Mouse (Mus musculus): ENCODE data around the gene Wfdc5. TPM values are rescaled to one million over a fixed set of nuclear protein-coding genes. Genes with fewer than 3 reads are reported as not detected.

The Wfdc5 gene
- total RNA-seq, 2 experiments from 2014 or later, result not detected

- no peak for DNase-seq (ENCODE audit: low spot score in 2 of 2)
Measured at GRCm38 (mm10) chr2:164175850-164176249, 6.7 kb downstream of the Wfdc5 start.

- no peak for DNase-seq (ENCODE audit: low spot score in 2 of 2)
Measured at GRCm38 (mm10) chr2:164174649-164175395, 7.7 kb downstream of the Wfdc5 start.

DNA sequence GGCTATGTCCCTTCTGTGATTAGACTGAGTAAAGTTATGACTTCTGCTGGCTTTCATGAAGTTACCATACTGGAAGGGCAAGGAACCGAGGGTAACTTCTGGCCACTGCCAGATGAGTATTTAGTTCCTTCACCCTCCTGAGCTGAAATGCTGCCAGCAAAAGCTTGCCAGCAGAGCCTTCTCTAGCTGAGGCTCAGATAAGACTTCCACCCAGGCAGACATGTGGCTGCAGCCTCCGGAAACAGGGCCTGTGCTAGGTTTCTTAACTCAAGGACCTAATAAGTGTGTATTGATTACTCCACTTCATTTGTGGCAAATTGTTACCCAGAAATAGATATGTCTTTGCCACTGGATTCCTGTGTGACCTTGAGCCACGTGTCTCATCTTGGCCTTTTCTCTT, 9.1 kb downstream of the Wfdc5 start:
- DNase-seq (ENCODE audit: low spot score in 2 of 2), result no peak

DNA sequence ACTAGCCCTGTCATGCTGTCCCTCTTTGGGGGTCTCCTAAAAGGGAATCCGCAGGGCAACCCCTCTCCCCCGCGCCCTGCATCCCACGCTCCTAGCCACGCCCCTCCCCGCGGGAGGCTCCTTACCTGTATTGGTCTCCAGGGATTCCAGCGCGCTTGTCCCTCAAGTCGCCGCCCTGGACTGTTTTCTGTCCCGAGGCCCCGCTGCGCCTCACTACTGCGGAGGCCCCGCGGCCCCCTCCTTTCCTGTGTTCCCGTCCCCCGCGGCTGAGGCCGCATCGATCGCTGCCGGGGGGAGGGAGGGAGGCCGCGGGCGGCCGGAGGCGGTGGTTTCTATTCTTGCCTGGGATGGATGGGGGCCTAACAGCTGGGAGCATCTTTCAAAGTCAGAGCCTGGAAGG, 11.6 kb downstream of the Wfdc5 start, which contains the start of gene Kcns1:
TSS of gene Kcns1 (minus strand) at position 212 of the 400 bp plus-strand sequence.
- DNase-seq (ENCODE audit: low spot score in 2 of 2), result no peak

GRCm38 (mm10) chr2:164170326-164170725, 12.2 kb downstream of the Wfdc5 start:
- DNase-seq (ENCODE audit: low spot score in 2 of 2), result no peak

DNA sequence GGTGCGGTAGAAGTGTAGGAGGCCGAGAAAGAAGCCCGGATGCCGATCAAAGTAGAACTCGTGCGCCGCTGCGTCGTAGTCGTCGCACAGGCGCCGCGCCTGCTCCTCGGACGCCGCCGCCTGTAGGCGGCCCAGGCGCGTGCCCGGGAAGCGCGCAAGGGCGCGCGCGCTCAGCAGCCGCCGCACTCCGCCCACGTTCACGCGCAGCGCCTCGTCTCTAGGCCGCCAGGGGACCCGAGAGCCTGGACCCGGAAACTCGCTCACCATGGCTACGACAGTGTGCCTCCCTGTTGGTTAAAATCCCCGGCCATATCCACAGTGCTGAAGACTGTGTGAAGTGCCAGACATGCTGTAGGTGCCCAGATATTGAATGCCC, 14.0 kb downstream of the Wfdc5 start:
- DNase-seq (ENCODE audit: low spot score in 2 of 2), result no peak

- no peak for DNase-seq (ENCODE audit: low spot score in 2 of 2)
Measured at GRCm38 (mm10) chr2:164167752-164168570, 14.6 kb downstream of the Wfdc5 start.

- DNase-seq (ENCODE audit: low spot score in 2 of 2), result no peak
Measured at GRCm38 (mm10) chr2:164164941-164165340, 17.6 kb downstream of the Wfdc5 start.

- DNase-seq (ENCODE audit: low spot score in 2 of 2), result no peak
Measured at GRCm38 (mm10) chr2:164161515-164162055, 21.0 kb downstream of the Wfdc5 start.

DNA sequence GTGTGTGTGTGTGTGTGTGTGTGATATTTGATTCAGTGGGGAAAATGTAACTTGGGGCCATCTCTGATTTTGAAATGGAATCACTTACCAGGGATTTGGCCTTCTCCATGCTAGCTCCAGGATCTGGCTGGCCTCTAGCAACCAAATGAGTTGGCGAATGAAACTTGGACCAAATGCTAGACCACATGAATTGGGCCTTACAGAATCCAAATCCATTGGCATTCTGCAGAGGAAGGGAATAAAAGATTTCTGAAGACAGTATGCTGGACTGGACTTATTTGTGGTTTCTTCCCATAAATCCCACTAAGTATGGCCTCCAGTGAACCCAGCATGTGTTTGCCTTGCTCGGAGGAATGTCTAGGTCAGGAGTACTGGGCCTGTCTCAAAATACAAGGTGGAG, 23.7 kb downstream of the Wfdc5 start:
- DNase-seq (ENCODE audit: low spot score in 2 of 2), result no peak

DNA sequence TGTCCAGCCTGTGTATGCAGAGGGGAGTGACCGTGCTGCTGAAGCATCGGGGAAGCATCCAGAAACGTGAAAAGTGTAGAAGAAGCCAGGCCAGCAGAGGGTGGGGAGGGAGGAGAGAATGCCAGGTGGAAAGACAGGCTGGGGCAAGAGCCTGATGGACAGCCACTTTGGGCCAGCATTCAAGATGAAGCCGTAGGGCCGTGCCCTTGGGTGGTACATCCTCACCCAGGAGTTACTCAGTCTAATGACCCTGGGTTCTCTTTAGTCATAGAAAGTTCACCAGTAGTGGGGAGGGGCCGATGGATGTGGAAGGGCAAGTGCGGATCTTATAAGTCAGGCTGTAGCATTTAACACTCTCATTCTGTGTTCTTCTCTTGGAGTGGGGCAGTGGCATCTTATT, 26.4 kb downstream of the Wfdc5 start:
- DNase-seq (ENCODE audit: low spot score in 2 of 2), result no peak

DNA sequence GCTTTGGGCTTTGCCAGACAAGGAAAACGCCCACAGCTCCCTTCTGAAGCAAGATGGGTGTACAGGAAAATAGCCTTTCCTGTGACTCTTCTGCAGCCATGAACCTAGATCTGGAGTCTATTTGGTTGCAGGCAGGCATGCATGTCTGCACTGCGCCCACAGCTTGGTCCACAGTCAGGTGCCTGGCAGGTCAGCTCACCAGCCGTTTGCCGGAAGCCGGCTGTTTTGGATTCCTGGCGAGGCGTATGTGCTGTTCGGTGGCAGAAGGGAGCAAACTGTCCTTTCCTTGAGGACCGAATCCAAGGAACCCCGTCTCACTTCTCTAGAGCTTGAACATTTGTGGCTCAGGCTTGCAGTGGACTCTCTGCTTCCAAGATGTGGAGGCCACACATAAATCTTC, 28.5 kb downstream of the Wfdc5 start:
- DNase-seq (ENCODE audit: low spot score in 2 of 2), result no peak

DNA sequence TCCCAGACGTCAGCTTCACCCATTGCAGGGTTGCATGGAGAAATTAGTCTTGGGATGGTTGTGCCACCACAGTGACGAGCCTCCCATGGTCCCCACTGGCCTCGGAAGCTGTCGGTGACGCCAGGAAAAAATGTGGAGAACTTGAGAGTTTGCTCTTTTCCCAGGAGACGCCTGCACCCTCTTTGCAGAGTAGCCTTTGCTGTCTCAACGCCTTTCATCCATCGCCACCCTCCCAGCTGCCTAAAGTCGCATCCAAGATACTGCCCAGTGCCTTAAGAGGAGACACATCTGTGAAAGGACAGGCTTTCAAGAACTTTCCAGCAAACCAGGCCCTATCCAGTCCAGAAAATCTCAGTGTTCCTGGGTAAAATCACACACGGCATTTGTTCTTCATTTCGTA, 30.2 kb downstream of the Wfdc5 start:
- DNase-seq (ENCODE audit: low spot score in 2 of 2), result no peak

DNA sequence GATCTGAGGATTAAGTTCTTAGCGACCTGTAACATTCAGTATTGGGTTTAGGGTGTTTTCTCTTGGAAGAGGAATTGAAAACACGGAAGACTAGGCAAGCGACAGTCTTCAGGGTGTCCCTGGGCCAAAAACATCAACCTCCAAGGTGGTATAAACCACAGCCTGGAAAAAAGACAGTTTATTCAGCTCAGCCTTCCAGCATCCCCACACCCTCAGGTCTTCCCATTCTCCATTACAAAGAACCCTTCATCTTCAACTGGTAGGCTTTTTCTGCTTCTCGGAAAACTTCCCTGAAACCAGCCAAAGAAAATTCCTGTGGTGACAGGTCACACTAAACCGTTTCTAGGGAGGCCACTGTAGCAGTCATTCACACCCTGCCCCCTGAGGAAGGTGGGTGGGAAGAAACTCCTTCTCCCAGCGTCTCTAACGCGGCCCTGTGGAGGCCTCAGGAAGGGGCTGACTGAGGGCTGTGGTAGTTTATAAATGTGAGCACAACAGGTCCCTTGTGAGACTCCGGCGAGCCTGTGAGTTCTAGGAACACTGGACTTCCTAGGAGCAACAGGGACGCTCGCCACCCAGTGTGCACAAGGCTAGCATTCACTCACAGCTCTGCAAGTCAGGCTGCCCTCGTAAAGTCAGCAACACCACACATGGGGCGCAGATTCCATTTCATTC, 32.3 kb downstream of the Wfdc5 start:
- DNase-seq (ENCODE audit: low spot score in 2 of 2), result no peak

- no peak for DNase-seq (ENCODE audit: low spot score in 2 of 2)
Measured at GRCm38 (mm10) chr2:164146556-164146955, 36.0 kb downstream of the Wfdc5 start.

GRCm38 (mm10) chr2:164144541-164144940, 38.0 kb downstream of the Wfdc5 start:
- DNase-seq (ENCODE audit: low spot score in 2 of 2), result no peak

- DNase-seq (ENCODE audit: low spot score in 2 of 2), result no peak
Measured at GRCm38 (mm10) chr2:164144025-164144424, 38.5 kb downstream of the Wfdc5 start.

- no peak for DNase-seq (ENCODE audit: low spot score in 2 of 2)
Measured at GRCm38 (mm10) chr2:164142021-164142420, 40.5 kb downstream of the Wfdc5 start.

- no peak for DNase-seq (ENCODE audit: low spot score in 2 of 2)
Measured at GRCm38 (mm10) chr2:164137754-164138153, 44.8 kb downstream of the Wfdc5 start.

GRCm38 (mm10) chr2:164136393-164136792, 46.1 kb downstream of the Wfdc5 start:
- no peak for DNase-seq (ENCODE audit: low spot score in 2 of 2)

GRCm38 (mm10) chr2:164135367-164135766, 47.2 kb downstream of the Wfdc5 start:
- DNase-seq (ENCODE audit: low spot score in 2 of 2), result no peak

DNA sequence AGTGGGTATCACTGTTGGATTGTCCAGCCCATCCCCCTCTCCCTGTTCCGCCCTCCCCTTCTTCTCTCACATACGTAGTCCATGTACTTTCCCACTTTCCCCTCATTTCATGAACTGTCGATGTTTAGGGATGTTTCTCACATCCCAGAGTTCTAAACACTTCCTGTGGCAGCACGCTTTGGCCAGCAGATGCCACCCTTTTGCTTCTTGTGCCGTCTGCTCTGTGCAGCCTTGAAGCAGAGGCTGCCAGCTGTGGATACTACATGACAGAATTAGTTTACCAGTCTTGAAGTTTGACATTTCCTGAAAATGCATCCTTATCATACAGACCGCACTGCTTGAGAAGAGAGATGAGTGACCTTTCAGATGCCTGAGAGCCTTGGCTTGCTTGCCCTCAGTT, 48.0 kb downstream of the Wfdc5 start:
- DNase-seq (ENCODE audit: low spot score in 2 of 2), result no peak

Data from adrenal gland, postnatal 4 days (tissue).